Mouse (Mus musculus) lung, embryonic 14.5 days (tissue): ENCODE results near the gene Btnl2. TPM values are rescaled to one million over a fixed set of nuclear protein-coding genes. Genes with fewer than 3 reads are reported as not detected.

Experiments
- ATAC-seq: fragments of 200-750 bp; cut with Nextera tagmentation; 2 replicates; pipeline ENCODE4 v1.8.0; 2017; ENCODE audit warnings: mild to moderate bottlenecking, moderate TSS enrichment, moderate library complexity; ENCODE audit not compliant: insufficient read depth
- DNase-seq: peaks from one replicate; pipeline ENCODE4 v3.0.0-alpha.2; 2015
- H3K27ac ChIP-seq: fragments of 300-500 bp; sonication (generic); 2 replicates; pipeline ENCODE4 v1.5.1; 2014; ENCODE audit warnings: low read depth, mild to moderate bottlenecking, moderate library complexity
- H3K27me3 ChIP-seq: fragments of 300-500 bp; sonication (generic); 2 replicates; pipeline ENCODE4 v1.6.1; 2014; ENCODE audit warnings: low read length, control low read depth; ENCODE audit not compliant: insufficient read depth
- H3K36me3 ChIP-seq: fragments of 300-500 bp; sonication (generic); 2 replicates; pipeline ENCODE4 v1.6.1; 2014; ENCODE audit warnings: control low read depth; ENCODE audit not compliant: insufficient read depth
- H3K4me1 ChIP-seq: fragments of 300-500 bp; sonication (generic); 2 replicates; pipeline ENCODE4 v1.6.1; 2014; ENCODE audit warnings: antibody characterized with exemption, control low read depth; ENCODE audit not compliant: insufficient read depth
- H3K4me2 ChIP-seq: fragments of 300-500 bp; sonication (generic); 2 replicates; pipeline ENCODE4 v1.6.1; 2014; ENCODE audit warnings: mild to moderate bottlenecking
- H3K4me3 ChIP-seq: fragments of 300-500 bp; sonication (generic); 2 replicates; pipeline ENCODE4 v1.5.1; 2014; ENCODE audit warnings: low read depth, low read length
- H3K9ac ChIP-seq: fragments of 300-500 bp; sonication (generic); 2 replicates; pipeline ENCODE4 v1.6.1; 2014
- H3K9me3 ChIP-seq: fragments of 300-500 bp; sonication (generic); 2 replicates; pipeline ENCODE4 v1.6.1; 2016; ENCODE audit warnings: low read depth, low read length, control low read depth
- CTCF ChIP-seq: IDR thresholded peaks from 2 replicates; pipeline ENCODE4 v1.5.1; 2016; ENCODE audit warnings: antibody characterized with exemption, low read depth
- WGBS: fragments of 180-500 bp; shearing (Covaris S2); extraction: QIAGEN DNeasy Blood & Tissue Kit; methylation state at CpG from one replicate; pipeline ENCODE4 v1.1.7; 2014; 5-methylcytosine and 5-hydroxymethylcytosine counted together
- polyA plus RNA-seq: library from polyadenylated mRNA; unstranded; fragments of >200 nt; fragmentation: Nextera tagmentation; extraction: Ambion mirVana; gene quantifications from 2 replicates; pipeline ENCODE4 v1.2.1, GENCODE M21; 2014

The Btnl2 gene
- polyA plus RNA-seq, 1 experiment from 2014 or later: 0.07 TPM

- H3K9me3 ChIP-seq: no peaks in the 10 kb centered on the region
- no peak overlapping the region for H3K4me2 ChIP-seq
- no peaks in the 10 kb centered on the region for H3K36me3 ChIP-seq
- no peak overlapping the region for H3K27ac ChIP-seq
- no peak for TF ChIP-seq CTCF
- no peak overlapping the region for H3K9ac ChIP-seq
- no peak overlapping the region for H3K4me3 ChIP-seq
- 71% methylated on average over 2 of the region's 2 CpGs for WGBS
- H3K27me3 ChIP-seq: no peaks in the 10 kb centered on the region
- DNase-seq (no peak), ATAC-seq (no peak)
- H3K4me1 ChIP-seq: no peaks in the 10 kb centered on the region
Measured at GRCm38 (mm10) chr17:34386656-34387055, 32.0 kb downstream of the Btnl2 start.

- Histone ChIP-seq H3K4me3 (no peak overlapping the region), H3K4me2 (no peak overlapping the region), H3K36me3 (no peaks in the 10 kb centered on the region), H3K27me3 (no peaks in the 10 kb centered on the region), H3K27ac (no peak overlapping the region), H3K9me3 (no peaks in the 10 kb centered on the region), H3K4me1 (no peaks in the 10 kb centered on the region), H3K9ac (no peak overlapping the region)
- DNase-seq: peak; percentile 59
- no peak for ATAC-seq
- WGBS: 31% methylated on average over 4 of the region's 4 CpGs
- peak; percentile 63 for TF ChIP-seq CTCF
Measured at GRCm38 (mm10) chr17:34388513-34388912, 33.9 kb downstream of the Btnl2 start.

DNA sequence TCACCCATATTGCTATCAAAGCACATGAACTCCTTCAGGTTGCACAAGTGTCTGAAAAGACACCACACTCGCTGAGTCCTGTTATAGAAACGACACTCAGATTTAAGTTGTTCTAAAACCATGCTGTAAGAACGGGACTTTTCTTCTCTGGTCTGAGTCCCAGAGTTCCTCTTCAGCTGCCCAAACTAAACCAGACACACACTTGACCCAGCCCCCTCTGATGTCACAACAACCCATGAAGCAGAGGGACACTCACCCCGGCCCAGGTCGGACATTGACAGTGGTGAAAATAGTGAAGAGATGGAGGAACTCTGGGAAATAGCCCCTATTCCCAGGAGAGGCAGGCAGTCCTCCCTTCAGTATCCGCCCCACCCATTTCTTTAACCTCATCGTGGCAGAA, 36.9 kb downstream of the Btnl2 start:
- H3K27ac ChIP-seq: no peak overlapping the region
- no peaks in the 10 kb centered on the region for H3K27me3 ChIP-seq
- H3K4me1 ChIP-seq: no peaks in the 10 kb centered on the region
- no peak overlapping the region for H3K4me3 ChIP-seq
- H3K36me3 ChIP-seq: no peaks in the 10 kb centered on the region
- H3K9ac ChIP-seq: no peak overlapping the region
- DNase-seq (no peak), ATAC-seq (no peak)
- no peaks in the 10 kb centered on the region for H3K9me3 ChIP-seq
- no peak overlapping the region for H3K4me2 ChIP-seq
- no peak for TF ChIP-seq CTCF
- 51% methylated on average over 7 of the region's 7 CpGs for WGBS

GRCm38 (mm10) chr17:34392321-34392720, 37.7 kb downstream of the Btnl2 start:
- Histone ChIP-seq H3K36me3 (no peaks in the 10 kb centered on the region), H3K27ac (no peak overlapping the region), H3K4me3 (peak overlapping the region; percentile 27), H3K27me3 (no peaks in the 10 kb centered on the region), H3K4me2 (peak overlapping the region; percentile 60), H3K9me3 (no peaks in the 10 kb centered on the region), H3K9ac (no peak overlapping the region), H3K4me1 (no peaks in the 10 kb centered on the region)
- peak; percentile 52; the same call in 1 of the 2 replicates for ATAC-seq
- 3% methylated on average over 24 of the region's 24 CpGs for WGBS
- TF ChIP-seq CTCF: no peak
- peak; percentile 71 for DNase-seq

- Histone ChIP-seq H3K9ac (no peak overlapping the region), H3K9me3 (no peaks in the 10 kb centered on the region), H3K27ac (no peak overlapping the region), H3K4me3 (no peak overlapping the region), H3K4me2 (no peak overlapping the region), H3K36me3 (no peaks in the 10 kb centered on the region), H3K27me3 (no peaks in the 10 kb centered on the region), H3K4me1 (no peaks in the 10 kb centered on the region)
- DNase-seq: no peak
- peak; percentile 19; the same call in 1 of the 2 replicates for TF ChIP-seq CTCF
- 57% methylated on average over 5 of the region's 5 CpGs for WGBS
- ATAC-seq: no peak
Measured at GRCm38 (mm10) chr17:34397357-34397756, 42.7 kb downstream of the Btnl2 start.

GRCm38 (mm10) chr17:34398058-34398710, 43.6 kb downstream of the Btnl2 start:
- H3K27ac ChIP-seq: no peak overlapping the region; the same call in 1 of the 2 replicates

GRCm38 (mm10) chr17:34398711-34399393, 44.2 kb downstream of the Btnl2 start, which contains the start of gene BC051142:
BC051142 (plus strand) TSS chr17:34398820.
- ATAC-seq: peak; percentile 98
- WGBS: 3% methylated on average over 34 of the region's 34 CpGs
- no peak for TF ChIP-seq CTCF

More at GRCm38 (mm10) chr17:34398058-34398710, 43.6 kb downstream of the Btnl2 start:
- ATAC-seq (peak; percentile 86), DNase-seq (peak; percentile 91)
- Histone ChIP-seq H3K9ac (no peak overlapping the region), H3K27me3 (no peaks in the 10 kb centered on the region), H3K4me3 (peak overlapping the region; percentile 50), H3K36me3 (no peaks in the 10 kb centered on the region), H3K9me3 (no peaks in the 10 kb centered on the region), H3K4me2 (peak overlapping the region; percentile 76), H3K4me1 (no peaks in the 10 kb centered on the region)
- WGBS: 15% methylated on average over 9 of the region's 9 CpGs
- TF ChIP-seq CTCF: no peak

More at GRCm38 (mm10) chr17:34398711-34399393, 44.2 kb downstream of the Btnl2 start, which contains the start of gene BC051142:
- H3K9ac ChIP-seq: peak within 1 kb of the TSS; percentile 57
- H3K4me1 ChIP-seq: no peaks in the 10 kb centered on the region
- peak within 1 kb of the TSS; percentile 76 for H3K4me2 ChIP-seq
- no peaks in the 10 kb centered on the region for H3K27me3 ChIP-seq
- peak; percentile 87 for DNase-seq
- no peaks in the 10 kb centered on the region for H3K36me3 ChIP-seq
- no peaks in the 10 kb centered on the region for H3K9me3 ChIP-seq
- peak within 1 kb of the TSS; percentile 50 for H3K4me3 ChIP-seq
- peak within 1 kb of the TSS; percentile 70 for H3K27ac ChIP-seq
